Mouse (Mus musculus) neural tube, embryonic 14.5 days (tissue): ENCODE data around the gene Tbc1d22a. TPM values are rescaled to one million over a fixed set of nuclear protein-coding genes. Genes with fewer than 3 reads are reported as not detected.

Experiments used
- ATAC-seq: fragments of 200-750 bp; cut with Nextera tagmentation; 2 replicates; pipeline ENCODE4 v1.8.0; 2017; ENCODE audit warnings: low read depth, mild to moderate bottlenecking, moderate TSS enrichment, moderate library complexity
- H3K27ac ChIP-seq: fragments of 300-500 bp; sonication (generic); 2 replicates; pipeline ENCODE4 v1.5.1; 2014; ENCODE audit warnings: low read depth, mild to moderate bottlenecking, control low read depth, low read length, moderate library complexity, mixed read lengths
- H3K27me3 ChIP-seq: fragments of 300-500 bp; sonication (generic); 2 replicates; pipeline ENCODE4 v1.6.1; 2014; ENCODE audit warnings: low read length; ENCODE audit not compliant: control insufficient read depth, insufficient read depth
- H3K36me3 ChIP-seq: fragments of 300-500 bp; sonication (generic); 2 replicates; pipeline ENCODE4 v1.6.1; 2014; ENCODE audit warnings: low read length, mixed read lengths; ENCODE audit not compliant: control insufficient read depth, insufficient read depth
- H3K4me1 ChIP-seq: fragments of 300-500 bp; sonication (generic); 2 replicates; pipeline ENCODE4 v1.6.1; 2014; ENCODE audit warnings: low read length; ENCODE audit not compliant: control insufficient read depth, insufficient read depth
- H3K4me2 ChIP-seq: fragments of 300-500 bp; sonication (generic); 2 replicates; pipeline ENCODE4 v1.6.1; 2014; ENCODE audit warnings: mild to moderate bottlenecking, low read depth, low read length, control low read depth
- H3K4me3 ChIP-seq: fragments of 300-500 bp; sonication (generic); 2 replicates; pipeline ENCODE4 v1.5.1; 2014; ENCODE audit warnings: low read depth, low read length, control low read depth, mixed read lengths
- H3K9ac ChIP-seq: fragments of 300-500 bp; sonication (generic); replicated peaks from 2 replicates; pipeline ENCODE4 v1.6.1; 2014; ENCODE audit warnings: low read depth, mild to moderate bottlenecking, control low read depth, low read length, mixed read lengths
- H3K9me3 ChIP-seq: fragments of 300-500 bp; sonication (generic); 2 replicates; pipeline ENCODE4 v1.6.1; 2016; ENCODE audit warnings: low read length; ENCODE audit not compliant: control insufficient read depth
- WGBS: fragments of 180-500 bp; shearing (Covaris S2); extraction: QIAGEN DNeasy Blood & Tissue Kit; methylation state at CpG from one replicate; pipeline ENCODE4 v1.1.7; 2014; 5-methylcytosine and 5-hydroxymethylcytosine counted together
- polyA plus RNA-seq: library from polyadenylated mRNA; unstranded; fragments of >200 nt; fragmentation: Nextera tagmentation; extraction: Ambion mirVana; gene quantifications from 2 replicates; pipeline ENCODE4 v1.2.1, GENCODE M21; 2014

The Tbc1d22a gene
- polyA plus RNA-seq, 1 experiment from 2014 or later: 8.9 TPM

GRCm38 (mm10) chr15:86264803-86265202 lies 50.5 kb downstream of the Tbc1d22a start:
- no peak overlapping the region for H3K4me3 ChIP-seq
- no peaks in the 10 kb centered on the region for H3K9me3 ChIP-seq
- no peaks in the 10 kb centered on the region; the same call in none of the 2 replicates for H3K4me1 ChIP-seq
- no peaks in the 10 kb centered on the region for H3K36me3 ChIP-seq
- ATAC-seq: no peak
- H3K4me2 ChIP-seq: no peak overlapping the region
- 63% methylated on average over 7 of the region's 7 CpGs for WGBS
- H3K27me3 ChIP-seq: no peaks in the 10 kb centered on the region
- H3K27ac ChIP-seq: no peak overlapping the region
- H3K9ac ChIP-seq: no peak overlapping the region

DNA sequence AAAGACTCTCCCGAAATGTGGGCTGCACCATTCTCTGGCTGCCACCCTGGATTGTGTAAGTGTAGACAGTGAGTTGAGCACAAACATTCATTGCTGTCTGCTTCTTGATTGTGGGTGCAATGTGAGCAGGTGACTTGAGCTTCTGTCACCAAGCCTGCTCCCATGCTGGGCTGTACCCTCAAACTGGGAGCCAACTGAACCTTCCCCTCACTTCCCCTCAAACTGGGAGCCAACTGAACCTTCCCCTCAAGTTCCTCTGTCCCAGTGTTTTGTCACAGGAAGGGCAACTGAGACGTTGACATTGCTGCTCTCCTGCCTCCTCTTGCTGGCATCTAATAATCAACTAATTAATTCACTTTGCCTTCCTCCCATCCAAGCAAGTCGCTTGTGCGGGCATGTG lies 52.7 kb downstream of the Tbc1d22a start:
- Histone ChIP-seq H3K27ac (no peak overlapping the region), H3K4me3 (no peak overlapping the region), H3K4me1 (no peaks in the 10 kb centered on the region; the same call in none of the 2 replicates), H3K9ac (no peak overlapping the region), H3K9me3 (no peaks in the 10 kb centered on the region), H3K4me2 (no peak overlapping the region), H3K36me3 (no peaks in the 10 kb centered on the region), H3K27me3 (no peaks in the 10 kb centered on the region)
- WGBS: 70% methylated on average over 4 of the region's 4 CpGs
- no peak for ATAC-seq

DNA sequence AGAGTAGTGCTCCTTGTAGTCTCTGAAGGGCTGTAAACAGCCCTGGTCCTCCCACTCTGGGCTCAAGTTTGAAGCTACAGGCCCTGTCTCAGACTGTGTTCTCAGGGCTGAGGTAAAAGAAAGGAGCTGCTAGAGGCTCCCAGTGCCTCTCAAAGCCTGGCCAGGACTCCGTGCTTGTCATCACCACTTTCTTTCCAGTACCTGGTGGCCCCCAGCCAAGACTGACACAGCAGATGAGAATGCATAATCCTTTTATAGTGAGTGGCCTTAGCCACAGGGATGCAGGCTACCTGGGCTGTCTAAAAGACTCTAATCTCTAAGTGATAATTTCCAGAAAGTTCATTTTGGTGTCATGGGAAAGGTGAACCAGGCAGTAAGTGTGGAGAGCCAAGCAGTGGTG lies 54.3 kb downstream of the Tbc1d22a start:
- H3K27me3 ChIP-seq: no peaks in the 10 kb centered on the region
- H3K9me3 ChIP-seq: no peaks in the 10 kb centered on the region
- ATAC-seq: no peak
- no peak overlapping the region for H3K4me2 ChIP-seq
- H3K4me3 ChIP-seq: no peak overlapping the region
- H3K4me1 ChIP-seq: no peaks in the 10 kb centered on the region; the same call in none of the 2 replicates
- H3K9ac ChIP-seq: no peak overlapping the region
- WGBS: 81% methylated on average over 1 of the region's 1 CpGs
- no peaks in the 10 kb centered on the region for H3K36me3 ChIP-seq
- no peak overlapping the region for H3K27ac ChIP-seq

GRCm38 (mm10) chr15:86275754-86276153 lies 61.5 kb downstream of the Tbc1d22a start:
- no peak overlapping the region for H3K27ac ChIP-seq
- no peak overlapping the region for H3K9ac ChIP-seq
- peaks cover 19% of the 10 kb centered on the region for H3K4me1 ChIP-seq
- 74% methylated on average over 7 of the region's 7 CpGs for WGBS
- no peak overlapping the region for H3K4me3 ChIP-seq
- H3K36me3 ChIP-seq: no peaks in the 10 kb centered on the region
- H3K9me3 ChIP-seq: no peaks in the 10 kb centered on the region
- no peak for ATAC-seq
- H3K4me2 ChIP-seq: no peak overlapping the region
- no peaks in the 10 kb centered on the region for H3K27me3 ChIP-seq

- H3K4me3 ChIP-seq: no peak overlapping the region
- no peaks in the 10 kb centered on the region for H3K36me3 ChIP-seq
- H3K27me3 ChIP-seq: no peaks in the 10 kb centered on the region
- ATAC-seq: 0 out of 2 replicates have a peak, but pooled peaks have one; percentile 29
- H3K27ac ChIP-seq: no peak overlapping the region
- H3K4me2 ChIP-seq: no peak overlapping the region
- WGBS: 34% methylated on average over 11 of the region's 11 CpGs
- H3K4me1 ChIP-seq: peaks cover 19% of the 10 kb centered on the region
- no peak overlapping the region for H3K9ac ChIP-seq
- H3K9me3 ChIP-seq: no peaks in the 10 kb centered on the region
These were observed 62.4 kb downstream of the Tbc1d22a start for GRCm38 (mm10) chr15:86276538-86277264.

- Histone ChIP-seq H3K27ac (0 out of 2 replicates have a peak overlapping the region, but pooled peaks have one; percentile 44), H3K4me2 (0 out of 2 replicates have a peak overlapping the region, but pooled peaks have one; percentile 16), H3K9me3 (no peaks in the 10 kb centered on the region), H3K4me1 (peaks cover 19% of the 10 kb centered on the region), H3K9ac (peak overlapping the region; percentile 25; the same call in 1 of the 2 replicates), H3K4me3 (no peak overlapping the region), H3K36me3 (no peaks in the 10 kb centered on the region), H3K27me3 (no peaks in the 10 kb centered on the region)
- WGBS: 26% methylated on average over 15 of the region's 15 CpGs
- ATAC-seq: peak; percentile 53
These were observed 63.2 kb downstream of the Tbc1d22a start for GRCm38 (mm10) chr15:86277428-86277827.

GRCm38 (mm10) chr15:86279059-86279974 lies 65.1 kb downstream of the Tbc1d22a start:
- no peak overlapping the region for H3K27ac ChIP-seq
- no peak for ATAC-seq
- no peaks in the 10 kb centered on the region for H3K27me3 ChIP-seq
- no peak overlapping the region for H3K4me2 ChIP-seq
- WGBS: 48% methylated on average over 14 of the region's 14 CpGs
- no peaks in the 10 kb centered on the region for H3K36me3 ChIP-seq
- peaks cover 19% of the 10 kb centered on the region for H3K4me1 ChIP-seq
- no peak overlapping the region for H3K9ac ChIP-seq
- no peak overlapping the region for H3K4me3 ChIP-seq
- no peaks in the 10 kb centered on the region for H3K9me3 ChIP-seq

DNA sequence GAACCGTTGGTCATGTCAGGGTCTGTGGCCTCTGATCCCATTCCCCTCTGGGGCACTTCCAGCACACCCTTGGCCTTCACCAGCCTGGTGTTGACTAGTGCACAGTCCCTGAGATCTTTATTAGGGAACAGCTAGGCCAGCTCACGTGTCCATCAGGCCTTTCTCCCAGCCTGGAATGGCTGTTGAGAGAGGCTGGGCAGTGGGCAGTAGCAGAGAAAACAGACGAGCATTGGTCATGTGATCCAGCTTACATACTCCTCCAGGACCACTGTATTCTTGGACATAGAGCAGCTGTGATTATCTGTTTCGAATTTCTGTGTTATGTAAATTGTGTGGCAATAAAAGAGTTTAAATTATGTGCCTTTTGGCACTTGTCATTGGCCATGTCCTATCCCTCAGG lies 65.9 kb downstream of the Tbc1d22a start:
- Histone ChIP-seq H3K9me3 (no peaks in the 10 kb centered on the region), H3K4me1 (peaks cover 19% of the 10 kb centered on the region), H3K4me3 (no peak overlapping the region), H3K9ac (no peak overlapping the region), H3K4me2 (no peak overlapping the region), H3K27ac (no peak overlapping the region), H3K36me3 (no peaks in the 10 kb centered on the region), H3K27me3 (no peaks in the 10 kb centered on the region)
- 49% methylated on average over 4 of the region's 4 CpGs for WGBS
- ATAC-seq: no peak

- WGBS: 95% methylated on average over 1 of the region's 1 CpGs
- ATAC-seq: no peak
- H3K27ac ChIP-seq: no peak overlapping the region
These were observed 69.0 kb downstream of the Tbc1d22a start for GRCm38 (mm10) chr15:86283238-86283637.

More at GRCm38 (mm10) chr15:86283238-86283637, 69.0 kb downstream of the Tbc1d22a start:
- Histone ChIP-seq H3K27me3 (no peaks in the 10 kb centered on the region), H3K4me1 (peaks cover 8% of the 10 kb centered on the region; the same call in 1 of the 2 replicates), H3K4me2 (no peak overlapping the region), H3K36me3 (no peaks in the 10 kb centered on the region), H3K9me3 (no peaks in the 10 kb centered on the region), H3K9ac (no peak overlapping the region), H3K4me3 (no peak overlapping the region)
